9 mouse cellular contexts compared by ENCODE assay signal in the genomic region with DNA sequence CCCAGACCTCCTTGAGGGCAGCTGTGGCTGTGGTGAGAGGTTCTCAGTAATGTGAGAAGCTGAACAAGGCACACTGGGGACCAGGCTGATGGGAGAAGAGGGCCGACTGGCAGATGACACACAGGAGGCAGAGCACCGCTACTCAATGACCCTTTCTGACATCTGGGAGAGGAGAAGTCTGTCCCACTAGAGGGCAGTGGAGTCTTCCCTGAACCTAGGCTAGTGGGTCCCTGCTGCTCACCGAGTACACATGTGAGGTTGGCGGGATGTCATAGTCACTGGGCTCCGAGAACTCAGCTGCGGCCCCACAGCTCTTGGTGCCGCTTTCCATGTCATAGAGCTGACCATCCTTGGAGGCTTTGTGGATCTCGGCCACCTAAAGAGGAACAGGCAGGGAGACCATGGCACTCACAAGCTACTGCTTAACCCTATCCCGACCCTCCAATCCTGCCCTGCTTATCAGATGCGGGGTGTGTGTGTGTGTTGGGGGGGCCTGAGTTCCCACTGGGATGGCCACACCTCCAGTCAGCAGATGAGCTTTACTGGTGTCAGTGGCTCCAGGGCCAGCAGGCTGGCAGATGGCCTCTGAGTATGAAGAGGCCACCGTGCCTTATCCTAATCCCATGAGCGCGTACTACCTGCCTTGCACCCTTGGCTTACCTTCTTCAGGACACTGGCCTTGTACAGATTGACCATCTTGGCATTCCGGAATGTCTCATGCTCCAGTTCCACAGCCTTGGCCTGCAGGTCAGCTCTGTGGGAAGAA. TPM values are rescaled to one million over a fixed set of nuclear protein-coding genes. Genes with fewer than 3 reads are reported as not detected.
DNase-seq lines count a peak whose midpoint lies in the region; ATAC-seq and TF ChIP-seq lines count a peak whose summit lies in the region.
"Had no signal": no experiment of that assay in that cellular context is flagged by ENCODE, and none has a peak within 500 bp of the region (broad histone marks: within the 10 kb centered on the region; RNA-seq: fewer than 3 reads in every experiment).

No protein-coding gene starts in this region.

- TF ChIP-seq CTCF in MEL (IDR thresholded peaks at IDR 0.05 in 2 of 3, conservative IDR thresholded peaks at IDR 0.05 in 1 of 3; ENCODE audit: control insufficient read depth in 1 of 3, insufficient read depth in 1 of 3, low read depth in 2 of 3, low read length in 3 of 3, poor library complexity in 1 of 3, severe bottlenecking in 1 of 3): peak; percentile 41 to 70 (median 58)

- DNase-seq in kidney, adult 9 months: peak; percentile 63
- peak; percentile 58 for DNase-seq in MEL (ENCODE audit: low read depth, low spot score)
- DNase-seq in cerebellum, postnatal 36 days: peak; percentile 40 to 55
- DNase-seq in left cerebral cortex, postnatal 14 days (ENCODE audit: low spot score in 2 of 2): no peak

- TF ChIP-seq POLR2A in MEL (IDR thresholded peaks at IDR 0.05; ENCODE audit: control insufficient read depth in 1 of 2, insufficient read depth in 1 of 2, low read depth in 1 of 2, low read length in 2 of 2, poor library complexity in 1 of 2): no peak

- 67% methylated on average over 14 of the region's 14 CpGs for WGBS in kidney, embryonic 16.5 days

- intact Hi-C loops in left cerebral cortex, postnatal 14 days (cut with DNase I): no loop called here

- no peak for ATAC-seq in kidney, embryonic 16.5 days (ENCODE audit: low FRiP score, low TSS enrichment)
- peak; percentile 51 for ATAC-seq in megakaryocyte-erythroid progenitor cell, adult 5-6 weeks (replicated peaks; ENCODE audit: low FRiP score, low TSS enrichment, poor library complexity, severe bottlenecking)
- no peak for ATAC-seq in monocyte, adult 5-6 weeks (replicated peaks; ENCODE audit: insufficient number of reproducible peaks, low FRiP score, low TSS enrichment, poor library complexity, severe bottlenecking)
- no peak for ATAC-seq in megakaryocyte, adult 5-6 weeks (ENCODE audit: poor library complexity, severe bottlenecking)

- peaks cover 20% of the 10 kb centered on the region for H3K4me1 ChIP-seq in kidney, embryonic 16.5 days (ENCODE audit: insufficient read depth, low read length)
- H3K4me1 ChIP-seq in MEL (ENCODE audit: control insufficient read depth in 1 of 2, insufficient read depth in 2 of 2, low read length in 2 of 2): peaks cover 3 to 11% of the 10 kb centered on the region in 2 experiments

- no peak for TF ChIP-seq EP300 in MEL (IDR thresholded peaks at IDR 0.05; ENCODE audit: low read depth in 1 of 2, low read length in 2 of 2)

- no peak overlapping the region for H3K4me3 ChIP-seq in kidney, embryonic 16.5 days (ENCODE audit: low read length)
- H3K4me3 ChIP-seq in MEL (ENCODE audit: control insufficient read depth in 1 of 2, insufficient read depth in 1 of 2, low read depth in 2 of 2, low read length in 2 of 2): no peak overlapping the region
- H3K4me3 ChIP-seq: neural tube, embryonic 13.5 days had no signal

- no peak overlapping the region for H3K9ac ChIP-seq in kidney, embryonic 16.5 days (replicated peaks; ENCODE audit: low read length)
- no peak overlapping the region for H3K9ac ChIP-seq in MEL (ENCODE audit: control insufficient read depth, low read depth, low read length, poor library complexity, severe bottlenecking)
- H3K9ac ChIP-seq: neural tube, embryonic 13.5 days had no signal

- peak; percentile 58 for TF ChIP-seq RAD21 in MEL (IDR thresholded peaks at IDR 0.05; ENCODE audit: low read depth, low read length)

- no peaks in the 10 kb centered on the region for H3K9me3 ChIP-seq in kidney, embryonic 16.5 days (ENCODE audit: low read length)
- H3K9me3 ChIP-seq in MEL (replicated peaks; ENCODE audit: insufficient read depth, low read length): no peaks in the 10 kb centered on the region
- H3K9me3 ChIP-seq: neural tube, embryonic 13.5 days had no signal

- H3K27me3 ChIP-seq in kidney, embryonic 16.5 days (ENCODE audit: insufficient read depth, low read length): no peaks in the 10 kb centered on the region
- no peaks in the 10 kb centered on the region for H3K27me3 ChIP-seq in MEL (ENCODE audit: control insufficient read depth in 1 of 2, insufficient read depth in 2 of 2, low read length in 2 of 2)
- H3K27me3 ChIP-seq: neural tube, embryonic 13.5 days had no signal

- H3K79me2 ChIP-seq in MEL (ENCODE audit: control insufficient read depth, insufficient read depth, low read length, poor library complexity): peaks cover 6% of the 10 kb centered on the region

- H3K36me3 ChIP-seq in kidney, embryonic 16.5 days (ENCODE audit: insufficient read depth, low read length): peaks cover 10% of the 10 kb centered on the region; the same call in 1 of the 2 replicates
- H3K36me3 ChIP-seq in MEL (ENCODE audit: control insufficient read depth in 1 of 2, insufficient read depth in 2 of 2, low read length in 2 of 2): peaks cover 0 to 6% of the 10 kb centered on the region in 2 experiments; a peak in 1 of 4 replicates

- H3K4me2 ChIP-seq in kidney, embryonic 16.5 days (replicated peaks; ENCODE audit: low read depth, low read length): no peak overlapping the region
- H3K4me2 ChIP-seq: neural tube, embryonic 13.5 days had no signal

- H3K27ac ChIP-seq in kidney, embryonic 16.5 days (ENCODE audit: low read length): no peak overlapping the region
- H3K27ac ChIP-seq in MEL (ENCODE audit: control insufficient read depth, low read depth, low read length): no peak overlapping the region
- H3K27ac ChIP-seq: neural tube, embryonic 13.5 days had no signal

TF ChIP-seq in MEL, 35 proteins besides CTCF, POLR2A, EP300 and RAD21 (continues in another document):
- TF ChIP-seq SIN3A (IDR thresholded peaks at IDR 0.05; ENCODE audit: low read length) (no peak), BHLHE40 (IDR thresholded peaks at IDR 0.05; ENCODE audit: borderline replicate concordance, low read depth, low read length) (no peak)

RNA-seq across cellular contexts. Expression of a gene that starts 4.8 kb away (rescaled TPM):
- polyA plus RNA-seq in kidney, embryonic 16.5 days (2015; fragmentation: Nextera tagmentation; extraction: Ambion mirVana): 4.7 and 5.0 TPM in 2 replicates
- 24.9 and 41.0 TPM in 2 replicates for total RNA-seq in MEL (2012; rRNA removed)
- 10 to 100 TPM in 1 of 2 experiments, not detected in 1; 24.8 TPM for polyA plus RNA-seq in MEL (2012; ENCODE audit: insufficient read depth in 1 of 2, insufficient read length in 2 of 2, low read depth in 1 of 2, low replicate concordance in 2 of 2, missing spikeins in 1 of 2)
- 40.3 and 83.8 TPM in 2 replicates for total RNA-seq in megakaryocyte-erythroid progenitor cell, adult 5-6 weeks (2014; fragmentation: Nextera tagmentation)
- total RNA-seq in megakaryocyte-erythroid progenitor cell, adult 5-6 weeks (2017): 24.6 and 29.4 TPM in 2 replicates
- total RNA-seq in monocyte, adult 5-6 weeks (2017): 0.87 to 5.0 TPM (median 0.96 TPM) in 3 replicates
- total RNA-seq in left cerebral cortex, postnatal 14 days (2021): under 1 TPM in 1 of 2 experiments, not detected in 1; 0.33 TPM
- total RNA-seq in megakaryocyte, adult 5-6 weeks (2015): 37.5 and 48.1 TPM in 2 replicates
- 40.4 and 42.5 TPM in 2 replicates for total RNA-seq in megakaryocyte, adult 5-6 weeks (2017)

RNA-seq across cellular contexts. Expression of a gene that starts 16.9 kb away (rescaled TPM):
- 11.8 and 12.8 TPM in 2 replicates for polyA plus RNA-seq in kidney, embryonic 16.5 days (2015; fragmentation: Nextera tagmentation; extraction: Ambion mirVana)
- 1.2 and 1.3 TPM in 2 replicates for total RNA-seq in MEL (2012; rRNA removed)
- polyA plus RNA-seq in MEL (2012; ENCODE audit: insufficient read depth in 1 of 2, insufficient read length in 2 of 2, low read depth in 1 of 2, low replicate concordance in 2 of 2, missing spikeins in 1 of 2): 1 to 10 TPM in 1 of 2 experiments, not detected in 1; 3.8 TPM
- total RNA-seq in megakaryocyte-erythroid progenitor cell, adult 5-6 weeks (2014; fragmentation: Nextera tagmentation): 2.0 and 5.2 TPM in 2 replicates
- not detected in 2 replicates for total RNA-seq in megakaryocyte-erythroid progenitor cell, adult 5-6 weeks (2017)
- total RNA-seq in monocyte, adult 5-6 weeks (2017): 0.49 TPM in 1 of 3 replicates, not detected in the others
- total RNA-seq in left cerebral cortex, postnatal 14 days (2021): not detected
- total RNA-seq in megakaryocyte, adult 5-6 weeks (2015): 2.7 and 4.9 TPM in 2 replicates
- 0.73 TPM in 1 of 2 replicates, not detected in the other for total RNA-seq in megakaryocyte, adult 5-6 weeks (2017)

RNA-seq across cellular contexts. Expression of a gene that starts 36.7 kb away (rescaled TPM):
- 12.6 and 14.2 TPM in 2 replicates for polyA plus RNA-seq in kidney, embryonic 16.5 days (2015; fragmentation: Nextera tagmentation; extraction: Ambion mirVana)
- total RNA-seq in MEL (2012; rRNA removed): 1.3 and 1.5 TPM in 2 replicates
- polyA plus RNA-seq in MEL (2012; ENCODE audit: insufficient read depth in 1 of 2, insufficient read length in 2 of 2, low read depth in 1 of 2, low replicate concordance in 2 of 2, missing spikeins in 1 of 2): 1 to 10 TPM in 1 of 2 experiments, not detected in 1; 3.2 TPM
- total RNA-seq in megakaryocyte-erythroid progenitor cell, adult 5-6 weeks (2014; fragmentation: Nextera tagmentation): 0.11 TPM in 1 of 2 replicates, not detected in the other
- 0.69 TPM in 1 of 2 replicates, not detected in the other for total RNA-seq in megakaryocyte-erythroid progenitor cell, adult 5-6 weeks (2017)
- not detected in 3 replicates for total RNA-seq in monocyte, adult 5-6 weeks (2017)
- under 1 TPM; 0.13 to 0.17 TPM for total RNA-seq in left cerebral cortex, postnatal 14 days (2021)
- 0.51 TPM in 1 of 2 replicates, not detected in the other for total RNA-seq in megakaryocyte, adult 5-6 weeks (2015)
- 0.04 and 0.33 TPM in 2 replicates for total RNA-seq in megakaryocyte, adult 5-6 weeks (2017)

RNA-seq across cellular contexts. Expression of a gene that starts 38.1 kb away (rescaled TPM):
- polyA plus RNA-seq in kidney, embryonic 16.5 days (2015; fragmentation: Nextera tagmentation; extraction: Ambion mirVana): 35.9 and 38.9 TPM in 2 replicates
- 51.6 and 69.2 TPM in 2 replicates for total RNA-seq in MEL (2012; rRNA removed)
- polyA plus RNA-seq in MEL (2012; ENCODE audit: insufficient read depth in 1 of 2, insufficient read length in 2 of 2, low read depth in 1 of 2, low replicate concordance in 2 of 2, missing spikeins in 1 of 2): 10 to 100 TPM in 1 of 2 experiments, not detected in 1; 49.1 TPM
- total RNA-seq in megakaryocyte-erythroid progenitor cell, adult 5-6 weeks (2014; fragmentation: Nextera tagmentation): 20.8 and 33.2 TPM in 2 replicates
- total RNA-seq in megakaryocyte-erythroid progenitor cell, adult 5-6 weeks (2017): 251 and 314 TPM in 2 replicates
- total RNA-seq in monocyte, adult 5-6 weeks (2017): 109 to 210 TPM (median 121 TPM) in 3 replicates
- 10 to 100 TPM; 43.2 to 50.7 TPM for total RNA-seq in left cerebral cortex, postnatal 14 days (2021)
- 18.6 and 22.6 TPM in 2 replicates for total RNA-seq in megakaryocyte, adult 5-6 weeks (2015)
- 158 and 190 TPM in 2 replicates for total RNA-seq in megakaryocyte, adult 5-6 weeks (2017)

RNA-seq across cellular contexts. Expression of a gene that starts 38.3 kb away (rescaled TPM):
- polyA plus RNA-seq in kidney, embryonic 16.5 days (2015; fragmentation: Nextera tagmentation; extraction: Ambion mirVana): 25.3 and 26.9 TPM in 2 replicates
- 16.7 and 20.3 TPM in 2 replicates for total RNA-seq in MEL (2012; rRNA removed)
- polyA plus RNA-seq in MEL (2012; ENCODE audit: insufficient read depth in 1 of 2, insufficient read length in 2 of 2, low read depth in 1 of 2, low replicate concordance in 2 of 2, missing spikeins in 1 of 2): 10 to 100 TPM in 1 of 2 experiments, not detected in 1; 21.5 TPM
- total RNA-seq in megakaryocyte-erythroid progenitor cell, adult 5-6 weeks (2014; fragmentation: Nextera tagmentation): 19.7 and 22.7 TPM in 2 replicates
- 17.0 and 21.0 TPM in 2 replicates for total RNA-seq in megakaryocyte-erythroid progenitor cell, adult 5-6 weeks (2017)
- 16.2 to 25.6 TPM (median 23.2 TPM) in 3 replicates for total RNA-seq in monocyte, adult 5-6 weeks (2017)
- total RNA-seq in left cerebral cortex, postnatal 14 days (2021): 10 to 100 TPM; 19.8 to 22.4 TPM
- 13.2 and 19.9 TPM in 2 replicates for total RNA-seq in megakaryocyte, adult 5-6 weeks (2015)
- total RNA-seq in megakaryocyte, adult 5-6 weeks (2017): 19.9 and 22.5 TPM in 2 replicates

Comparison
In these comparisons a context has a peak if more than half of its experiments do, and no peak if none do; other contexts are left out.
1. DNase-seq: peak in kidney, adult 9 months (single experiment), MEL (single experiment) and cerebellum, postnatal 36 days (2 of 2); none in left cerebral cortex, postnatal 14 days (0 of 2).